Mouse (Mus musculus): ENCODE data around the gene Rnf7. TPM values are rescaled to one million over a fixed set of nuclear protein-coding genes. Genes with fewer than 3 reads are reported as not detected.

The Rnf7 gene
- polyA plus RNA-seq, 1 experiment from 2014 or later: 207 TPM

GRCm38 (mm10) chr9:96449514-96449913 is 29.0 kb downstream of the Rnf7 start:
- Histone ChIP-seq H3K9ac (replicated peaks; ENCODE audit: low read length) (no peak overlapping the region), H3K4me1 (ENCODE audit: insufficient read depth, low read length) (peaks cover 5% of the 10 kb centered on the region; the same call in 1 of the 2 replicates), H3K4me2 (replicated peaks; ENCODE audit: low read depth, low read length) (no peak overlapping the region), H3K27ac (ENCODE audit: low read length) (no peak overlapping the region), H3K36me3 (ENCODE audit: insufficient read depth, low read length) (no peaks in the 10 kb centered on the region), H3K27me3 (ENCODE audit: insufficient read depth, low read length) (no peaks in the 10 kb centered on the region), H3K9me3 (ENCODE audit: low read length) (peaks cover 6% of the 10 kb centered on the region; the same call in 1 of the 2 replicates), H3K4me3 (ENCODE audit: low read length) (no peak overlapping the region)
- ATAC-seq (ENCODE audit: low FRiP score, low TSS enrichment): no peak
- 82% methylated on average over 9 of the region's 9 CpGs for WGBS

- ATAC-seq (ENCODE audit: low FRiP score, low TSS enrichment): no peak
- no peaks in the 10 kb centered on the region for H3K27me3 ChIP-seq (ENCODE audit: insufficient read depth, low read length)
- 69% methylated on average over 4 of the region's 4 CpGs for WGBS
- no peak overlapping the region for H3K4me2 ChIP-seq (replicated peaks; ENCODE audit: low read depth, low read length)
- H3K36me3 ChIP-seq (ENCODE audit: insufficient read depth, low read length): no peaks in the 10 kb centered on the region
- no peak overlapping the region for H3K9ac ChIP-seq (replicated peaks; ENCODE audit: low read length)
- no peak overlapping the region for H3K4me3 ChIP-seq (ENCODE audit: low read length)
- H3K4me1 ChIP-seq (ENCODE audit: insufficient read depth, low read length): no peaks in the 10 kb centered on the region
- H3K27ac ChIP-seq (ENCODE audit: low read length): no peak overlapping the region
- H3K9me3 ChIP-seq (ENCODE audit: low read length): no peaks in the 10 kb centered on the region
Measured at GRCm38 (mm10) chr9:96445351-96445750, 33.1 kb downstream of the Rnf7 start.

GRCm38 (mm10) chr9:96442081-96442480 is 36.4 kb downstream of the Rnf7 start:
- WGBS: 23% methylated on average over 10 of the region's 10 CpGs
- Histone ChIP-seq H3K9ac (replicated peaks; ENCODE audit: low read length) (no peak overlapping the region), H3K4me3 (ENCODE audit: low read length) (no peak overlapping the region), H3K9me3 (ENCODE audit: low read length) (no peaks in the 10 kb centered on the region), H3K4me2 (replicated peaks; ENCODE audit: low read depth, low read length) (0 out of 2 replicates have a peak overlapping the region, but pooled peaks have one; percentile 9), H3K4me1 (ENCODE audit: insufficient read depth, low read length) (peaks cover 17% of the 10 kb centered on the region), H3K27me3 (ENCODE audit: insufficient read depth, low read length) (no peaks in the 10 kb centered on the region), H3K27ac (ENCODE audit: low read length) (no peak overlapping the region), H3K36me3 (ENCODE audit: insufficient read depth, low read length) (no peaks in the 10 kb centered on the region)
- ATAC-seq (ENCODE audit: low FRiP score, low TSS enrichment): no peak

GRCm38 (mm10) chr9:96438334-96438871 is 40.1 kb downstream of the Rnf7 start:
- no peaks in the 10 kb centered on the region for H3K27me3 ChIP-seq (ENCODE audit: insufficient read depth, low read length)
- H3K27ac ChIP-seq (ENCODE audit: low read length): peak overlapping the region; percentile 87
- H3K9me3 ChIP-seq (ENCODE audit: low read length): no peaks in the 10 kb centered on the region
- ATAC-seq (ENCODE audit: low FRiP score, low TSS enrichment): no peak; the same call in 1 of the 2 replicates
- H3K36me3 ChIP-seq (ENCODE audit: insufficient read depth, low read length): no peaks in the 10 kb centered on the region
- WGBS: 6% methylated on average over 8 of the region's 8 CpGs
- peak overlapping the region; percentile 65 for H3K4me2 ChIP-seq (replicated peaks; ENCODE audit: low read depth, low read length)
- H3K9ac ChIP-seq (replicated peaks; ENCODE audit: low read length): peak overlapping the region; percentile 63
- peaks cover 24% of the 10 kb centered on the region for H3K4me1 ChIP-seq (ENCODE audit: insufficient read depth, low read length)
- H3K4me3 ChIP-seq (ENCODE audit: low read length): peak overlapping the region; percentile 46

- WGBS: under 1% methylated on average over 25 of the region's 25 CpGs
- Histone ChIP-seq H3K9me3 (ENCODE audit: low read length) (no peaks in the 10 kb centered on the region), H3K27ac (ENCODE audit: low read length) (peak overlapping the region; percentile 87), H3K36me3 (ENCODE audit: insufficient read depth, low read length) (no peaks in the 10 kb centered on the region), H3K4me1 (ENCODE audit: insufficient read depth, low read length) (peaks cover 24% of the 10 kb centered on the region), H3K4me3 (ENCODE audit: low read length) (peak overlapping the region; percentile 46), H3K27me3 (ENCODE audit: insufficient read depth, low read length) (no peaks in the 10 kb centered on the region), H3K4me2 (replicated peaks; ENCODE audit: low read depth, low read length) (peak overlapping the region; percentile 65), H3K9ac (replicated peaks; ENCODE audit: low read length) (peak overlapping the region; percentile 63)
- ATAC-seq (ENCODE audit: low FRiP score, low TSS enrichment): peak; percentile 80
Measured at GRCm38 (mm10) chr9:96437805-96438333, 40.6 kb downstream of the Rnf7 start.

- Histone ChIP-seq H3K27ac (ENCODE audit: low read length) (peak overlapping the region; percentile 87), H3K9ac (replicated peaks; ENCODE audit: low read length) (peak overlapping the region; percentile 63), H3K36me3 (ENCODE audit: insufficient read depth, low read length) (no peaks in the 10 kb centered on the region), H3K27me3 (ENCODE audit: insufficient read depth, low read length) (no peaks in the 10 kb centered on the region), H3K4me2 (replicated peaks; ENCODE audit: low read depth, low read length) (peak overlapping the region; percentile 65), H3K9me3 (ENCODE audit: low read length) (no peaks in the 10 kb centered on the region), H3K4me1 (ENCODE audit: insufficient read depth, low read length) (peaks cover 24% of the 10 kb centered on the region), H3K4me3 (ENCODE audit: low read length) (peak overlapping the region; percentile 46)
- peak; percentile 20; the same call in 1 of the 2 replicates for ATAC-seq (ENCODE audit: low FRiP score, low TSS enrichment)
- WGBS: 15% methylated on average over 28 of the region's 28 CpGs
Measured at GRCm38 (mm10) chr9:96436901-96437804, 41.3 kb downstream of the Rnf7 start.

- Histone ChIP-seq H3K36me3 (ENCODE audit: insufficient read depth, low read length) (no peaks in the 10 kb centered on the region), H3K9me3 (ENCODE audit: low read length) (no peaks in the 10 kb centered on the region), H3K9ac (replicated peaks; ENCODE audit: low read length) (no peak overlapping the region), H3K4me3 (ENCODE audit: low read length) (no peak overlapping the region), H3K27ac (ENCODE audit: low read length) (no peak overlapping the region), H3K4me2 (replicated peaks; ENCODE audit: low read depth, low read length) (no peak overlapping the region), H3K4me1 (ENCODE audit: insufficient read depth, low read length) (peaks cover 12% of the 10 kb centered on the region), H3K27me3 (ENCODE audit: insufficient read depth, low read length) (no peaks in the 10 kb centered on the region)
- WGBS: 85% methylated on average over 3 of the region's 3 CpGs
- no peak for ATAC-seq (ENCODE audit: low FRiP score, low TSS enrichment)
Measured at GRCm38 (mm10) chr9:96432575-96432974, 45.9 kb downstream of the Rnf7 start.

- H3K27ac ChIP-seq (ENCODE audit: low read length): no peak overlapping the region
- H3K4me2 ChIP-seq (replicated peaks; ENCODE audit: low read depth, low read length): no peak overlapping the region
- peaks cover under 1% of the 10 kb centered on the region; the same call in 1 of the 2 replicates for H3K4me1 ChIP-seq (ENCODE audit: insufficient read depth, low read length)
- no peak overlapping the region for H3K4me3 ChIP-seq (ENCODE audit: low read length)
- no peak for ATAC-seq (ENCODE audit: low FRiP score, low TSS enrichment)
- H3K36me3 ChIP-seq (ENCODE audit: insufficient read depth, low read length): no peaks in the 10 kb centered on the region
- no peak overlapping the region for H3K9ac ChIP-seq (replicated peaks; ENCODE audit: low read length)
- 64% methylated on average over 3 of the region's 3 CpGs for WGBS
- no peaks in the 10 kb centered on the region for H3K27me3 ChIP-seq (ENCODE audit: insufficient read depth, low read length)
- H3K9me3 ChIP-seq (ENCODE audit: low read length): no peaks in the 10 kb centered on the region
Measured at GRCm38 (mm10) chr9:96431081-96431480, 47.4 kb downstream of the Rnf7 start.

GRCm38 (mm10) chr9:96428336-96429046 is 50.0 kb downstream of the Rnf7 start:
- no peak overlapping the region for H3K4me2 ChIP-seq (replicated peaks; ENCODE audit: low read depth, low read length)
- 59% methylated on average over 17 of the region's 17 CpGs for WGBS
- ATAC-seq (ENCODE audit: low FRiP score, low TSS enrichment): peak; percentile 72; the same call in 1 of the 2 replicates

More at GRCm38 (mm10) chr9:96428336-96429046, 50.0 kb downstream of the Rnf7 start:
- Histone ChIP-seq H3K9ac (replicated peaks; ENCODE audit: low read length) (no peak overlapping the region), H3K4me3 (ENCODE audit: low read length) (no peak overlapping the region), H3K9me3 (ENCODE audit: low read length) (no peaks in the 10 kb centered on the region), H3K27ac (ENCODE audit: low read length) (peak overlapping the region; percentile 83), H3K4me1 (ENCODE audit: insufficient read depth, low read length) (peaks cover 4% of the 10 kb centered on the region; the same call in 1 of the 2 replicates), H3K27me3 (ENCODE audit: insufficient read depth, low read length) (no peaks in the 10 kb centered on the region), H3K36me3 (ENCODE audit: insufficient read depth, low read length) (no peaks in the 10 kb centered on the region)
